Mouse (Mus musculus) midbrain, postnatal 0 days (tissue): ENCODE data around the gene Cdiptos. TPM values are rescaled to one million over a fixed set of nuclear protein-coding genes. Genes with fewer than 3 reads are reported as not detected.
A peak's percentile ranks its signal among the peaks of the same experiment; 100 is the strongest.

Source experiments
- ATAC-seq: fragments of 200-750 bp; cut with Nextera tagmentation; 2 replicates; pipeline ENCODE4 v1.8.0; 2017; ENCODE audit warnings: moderate number of reproducible peaks, mild to moderate bottlenecking, moderate TSS enrichment, moderate library complexity; ENCODE audit not compliant: low FRiP score
- DNase-seq: peaks from one replicate; pipeline ENCODE4 v3.0.0-alpha.2; 2015; ENCODE audit warnings: low spot score
- H3K27ac ChIP-seq: fragments of 300-500 bp; sonication (generic); 2 replicates; pipeline ENCODE4 v1.5.1; 2014; ENCODE audit warnings: low read depth, mild to moderate bottlenecking, low read length, mixed read lengths
- H3K27me3 ChIP-seq: fragments of 300-500 bp; sonication (generic); 2 replicates; pipeline ENCODE4 v1.6.1; 2014; ENCODE audit warnings: low read length, control low read depth, mixed read lengths; ENCODE audit not compliant: insufficient read depth
- H3K36me3 ChIP-seq: fragments of 300-500 bp; sonication (generic); 2 replicates; pipeline ENCODE4 v1.6.1; 2014; ENCODE audit warnings: low read length, control low read depth, mixed read lengths; ENCODE audit not compliant: insufficient read depth
- H3K4me1 ChIP-seq: fragments of 300-500 bp; sonication (generic); 2 replicates; pipeline ENCODE4 v1.6.1; 2014; ENCODE audit warnings: mild to moderate bottlenecking, control low read depth, antibody characterized with exemption, low read length, mixed read lengths; ENCODE audit not compliant: insufficient read depth
- H3K4me2 ChIP-seq: fragments of 300-500 bp; sonication (generic); 2 replicates; pipeline ENCODE4 v1.6.1; 2014; ENCODE audit warnings: low read depth, mild to moderate bottlenecking, low read length, mixed read lengths; ENCODE audit not compliant: poor library complexity, severe bottlenecking
- H3K4me3 ChIP-seq: fragments of 300-500 bp; sonication (generic); 2 replicates; pipeline ENCODE4 v1.5.1; 2014; ENCODE audit warnings: low read depth, mild to moderate bottlenecking, low read length, moderate library complexity
- H3K9ac ChIP-seq: fragments of 300-500 bp; sonication (generic); replicated peaks from 2 replicates; pipeline ENCODE4 v1.6.1; 2014; ENCODE audit warnings: mild to moderate bottlenecking, low read length, moderate library complexity, mixed read lengths; ENCODE audit not compliant: poor library complexity, severe bottlenecking
- H3K9me3 ChIP-seq: fragments of 300-500 bp; sonication (generic); 2 replicates; pipeline ENCODE4 v1.6.1; 2016; ENCODE audit warnings: low read length, control low read depth
- CTCF ChIP-seq: IDR thresholded peaks from 2 replicates; pipeline ENCODE4 v1.5.1; 2016; ENCODE audit warnings: antibody characterized with exemption, mild to moderate bottlenecking
- WGBS: fragments of 180-500 bp; shearing (Covaris S2); extraction: QIAGEN DNeasy Blood & Tissue Kit; methylation state at CpG from one replicate; pipeline ENCODE4 v1.1.7; 2014; 5-methylcytosine and 5-hydroxymethylcytosine counted together
- polyA plus RNA-seq: library from polyadenylated mRNA; unstranded; fragments of >200 nt; fragmentation: Nextera tagmentation; extraction: Ambion mirVana; gene quantifications from 2 replicates; pipeline ENCODE4 v1.2.1, GENCODE M21; 2015
- total RNA-seq: library from RNA; depleted of rRNA; stranded (reverse); fragments of >200 nt; gene quantifications from 2 replicates; pipeline ENCODE4 v1.2.3, GENCODE M21; 2014

The Cdiptos gene
- total and polyA plus RNA-seq, 2 experiments from 2014 or later = 0.79 TPM; not detected in 1

DNA sequence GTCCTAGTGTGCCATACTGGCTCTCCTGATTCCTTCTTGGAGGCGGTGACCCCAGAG lies 177 bp downstream of the Cdiptos start, which contains the start of gene Cdipt:
TSS of gene Cdipt (plus strand) at position 22 of the 57 bp plus-strand sequence.
- H3K9ac ChIP-seq = peak within 1 kb of the TSS; percentile 99
- no peak for ATAC-seq
- peaks cover 6% of the 10 kb centered on the region; the same call in 1 of the 2 replicates for H3K4me1 ChIP-seq
- peaks cover 31% of the 10 kb centered on the region for H3K36me3 ChIP-seq
- no peak for TF ChIP-seq CTCF
- peak within 1 kb of the TSS; percentile 90 for H3K4me2 ChIP-seq
- H3K27ac ChIP-seq = peak within 1 kb of the TSS; percentile 93
- DNase-seq = no peak
- H3K4me3 ChIP-seq = peak within 1 kb of the TSS; percentile 100
- H3K27me3 ChIP-seq = no peaks in the 10 kb centered on the region
- 7% methylated on average over 1 of the region's 1 CpGs for WGBS
- no peaks in the 10 kb centered on the region for H3K9me3 ChIP-seq

DNA sequence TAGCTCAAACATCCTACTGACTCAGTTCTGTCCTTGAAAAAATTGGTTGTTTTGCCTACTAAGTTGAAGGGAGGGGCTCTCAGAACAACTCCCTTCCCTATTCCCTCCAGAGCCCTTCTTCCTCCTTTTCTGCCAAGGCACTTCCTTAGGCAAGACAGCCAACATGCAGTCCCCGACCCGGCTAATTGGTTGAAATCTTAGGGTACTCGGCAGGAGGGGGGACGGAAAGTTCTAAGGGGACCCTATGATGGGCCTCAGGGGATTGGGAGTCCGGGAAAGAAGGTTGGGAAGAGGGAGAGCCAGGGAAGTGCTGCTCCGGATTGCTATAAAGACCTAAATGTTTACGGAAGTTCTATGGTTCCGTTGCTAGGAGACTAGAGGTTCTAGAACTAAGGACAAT lies 405 bp downstream of the Cdiptos start:
- WGBS = 10% methylated on average over 8 of the region's 8 CpGs
- DNase-seq (no peak), ATAC-seq (no peak)

DNA sequence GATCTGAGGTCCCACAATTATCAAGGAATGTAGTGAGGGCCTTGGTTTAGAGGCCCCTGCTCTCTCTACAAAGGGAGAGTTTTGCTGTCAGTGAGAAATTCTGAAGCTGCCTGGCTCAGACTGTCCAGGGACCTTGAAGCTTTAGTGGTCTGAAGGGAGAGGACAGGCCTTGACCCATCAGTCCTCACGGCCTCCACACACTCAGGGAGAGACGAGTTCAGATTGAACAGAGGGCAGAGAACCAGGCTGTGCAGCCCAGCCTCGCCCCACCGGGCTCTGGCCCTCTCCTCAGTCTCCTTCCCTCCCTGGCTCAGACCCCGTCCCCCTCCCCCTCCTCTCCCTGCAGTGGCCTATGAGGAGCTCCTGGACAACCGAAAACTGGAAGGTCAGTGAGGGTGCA lies 8.5 kb downstream of the Cdiptos start:
- DNase-seq = no peak
- H3K4me1 ChIP-seq = no peaks in the 10 kb centered on the region
- ATAC-seq = no peak
- no peak overlapping the region for H3K27ac ChIP-seq
- no peak overlapping the region for H3K9ac ChIP-seq
- WGBS = 63% methylated on average over 6 of the region's 6 CpGs
- TF ChIP-seq CTCF = no peak
- H3K9me3 ChIP-seq = no peaks in the 10 kb centered on the region
- peaks cover 63% of the 10 kb centered on the region for H3K36me3 ChIP-seq
- no peak overlapping the region for H3K4me2 ChIP-seq
- no peaks in the 10 kb centered on the region for H3K27me3 ChIP-seq
- H3K4me3 ChIP-seq = no peak overlapping the region

More for the DNA sequence above, 405 bp downstream of the Cdiptos start:
- H3K9ac ChIP-seq = no peak overlapping the region; the same call in 1 of the 2 replicates
- H3K4me2 ChIP-seq = peak overlapping the region; percentile 90
- H3K4me3 ChIP-seq = peak overlapping the region; percentile 100
- TF ChIP-seq CTCF = no peak
- peaks cover 33% of the 10 kb centered on the region for H3K36me3 ChIP-seq
- peaks cover 6% of the 10 kb centered on the region; the same call in 1 of the 2 replicates for H3K4me1 ChIP-seq
- peak overlapping the region; percentile 93; the same call in 1 of the 2 replicates for H3K27ac ChIP-seq
- H3K9me3 ChIP-seq = no peaks in the 10 kb centered on the region
- no peaks in the 10 kb centered on the region for H3K27me3 ChIP-seq

DNA sequence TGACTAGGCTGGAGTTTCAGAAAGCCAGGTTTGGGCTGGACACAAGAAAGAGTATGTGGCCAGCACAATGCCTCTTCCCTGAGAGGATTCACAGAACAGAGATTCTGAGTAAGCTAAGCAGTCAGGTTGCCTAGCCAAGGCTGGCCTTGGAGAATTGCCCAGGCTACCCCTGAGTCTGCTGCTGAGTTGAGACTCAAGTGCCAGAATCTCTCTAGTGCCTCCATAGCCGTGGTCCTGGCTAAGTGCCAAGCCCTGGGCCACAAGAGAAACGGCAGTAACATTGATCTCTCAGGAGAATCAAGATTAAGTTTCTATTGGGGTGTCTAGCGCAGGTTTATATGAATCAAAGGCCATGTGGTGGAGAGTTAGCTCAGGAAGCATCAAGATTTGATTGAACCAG lies 10.3 kb downstream of the Cdiptos start:
- ATAC-seq (no peak), DNase-seq (no peak)
- Histone ChIP-seq H3K9ac (no peak overlapping the region), H3K36me3 (peaks cover 68% of the 10 kb centered on the region), H3K4me1 (no peaks in the 10 kb centered on the region), H3K4me2 (no peak overlapping the region), H3K4me3 (no peak overlapping the region), H3K27ac (no peak overlapping the region), H3K27me3 (no peaks in the 10 kb centered on the region), H3K9me3 (no peaks in the 10 kb centered on the region)
- 49% methylated on average over 3 of the region's 3 CpGs for WGBS
- no peak for TF ChIP-seq CTCF

DNA sequence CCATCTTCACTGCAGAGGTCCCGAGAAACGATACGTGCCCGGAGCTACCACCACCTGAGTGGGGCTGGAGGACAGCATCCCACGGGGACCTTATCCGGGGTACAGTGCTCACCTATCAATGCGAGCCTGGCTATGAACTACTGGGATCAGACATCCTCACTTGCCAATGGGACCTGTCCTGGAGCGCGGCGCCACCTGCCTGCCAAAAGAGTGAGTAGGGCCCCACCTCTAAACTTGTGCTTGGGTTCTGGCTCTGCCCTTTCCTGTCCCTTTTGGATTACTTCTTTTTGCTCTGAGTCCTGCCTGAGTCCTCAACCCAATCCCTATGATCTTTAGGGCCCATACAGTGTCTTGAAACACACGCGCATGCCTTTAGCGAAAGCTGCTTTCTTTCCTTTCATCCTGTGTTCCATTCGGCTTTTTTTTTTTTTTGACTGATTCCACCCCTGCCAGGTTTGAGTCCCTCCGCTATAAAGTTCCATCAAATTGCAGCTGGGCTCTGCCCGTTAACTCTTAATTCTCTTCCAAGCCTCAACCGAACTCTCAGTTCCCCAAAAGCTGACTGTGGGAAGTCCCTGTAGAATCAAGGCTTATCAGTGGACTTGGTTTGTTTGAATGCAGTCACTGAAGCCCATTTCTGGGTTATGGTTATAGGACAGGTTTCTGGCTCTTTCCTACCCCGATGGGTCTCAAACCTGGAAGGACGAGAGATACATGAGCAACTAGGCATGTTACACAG lies 12.2 kb downstream of the Cdiptos start:
- Histone ChIP-seq H3K9me3 (no peaks in the 10 kb centered on the region), H3K27ac (no peak overlapping the region), H3K4me3 (no peak overlapping the region), H3K27me3 (no peaks in the 10 kb centered on the region), H3K36me3 (peaks cover 62% of the 10 kb centered on the region), H3K4me2 (no peak overlapping the region), H3K9ac (no peak overlapping the region), H3K4me1 (no peaks in the 10 kb centered on the region)
- no peak for DNase-seq
- peak; percentile 63 for TF ChIP-seq CTCF
- no peak for ATAC-seq
- WGBS = 30% methylated on average over 19 of the region's 19 CpGs

DNA sequence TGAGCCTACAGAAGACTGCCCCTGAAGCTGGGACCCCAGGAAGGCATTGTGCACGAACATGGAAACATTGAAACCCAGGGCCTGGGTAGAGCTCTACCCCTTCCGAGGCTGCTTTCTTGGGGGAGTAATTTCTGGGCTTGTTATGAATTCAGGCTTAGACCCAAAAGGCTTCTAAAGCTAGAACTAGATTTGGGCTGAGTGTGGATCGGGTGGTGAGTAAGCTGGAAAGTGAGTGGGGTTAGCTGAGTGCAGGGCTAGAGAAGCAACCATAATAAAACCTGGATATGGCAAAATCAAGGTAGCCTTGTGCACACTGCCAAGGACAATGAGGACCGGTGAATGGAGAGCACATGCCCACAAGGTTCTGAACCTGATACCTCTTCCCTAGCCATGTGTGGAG lies 13.9 kb downstream of the Cdiptos start:
- Histone ChIP-seq H3K27me3 (no peaks in the 10 kb centered on the region), H3K9ac (no peak overlapping the region), H3K4me1 (no peaks in the 10 kb centered on the region), H3K36me3 (peaks cover 64% of the 10 kb centered on the region), H3K4me2 (no peak overlapping the region), H3K4me3 (no peak overlapping the region), H3K9me3 (no peaks in the 10 kb centered on the region), H3K27ac (no peak overlapping the region)
- WGBS = 90% methylated on average over 4 of the region's 4 CpGs
- no peak for TF ChIP-seq CTCF
- DNase-seq = no peak
- no peak for ATAC-seq
